Mouse (Mus musculus) cerebral cortex, adult 2 months (tissue): ENCODE measurements around the gene Gan.

Experiments used
- WGBS: fragments of 180-500 bp; shearing (Covaris S2); methylation state at CpG from one replicate; pipeline ENCODE4 v1.1.7; 2018; 5-methylcytosine and 5-hydroxymethylcytosine counted together

The Gan gene

DNA sequence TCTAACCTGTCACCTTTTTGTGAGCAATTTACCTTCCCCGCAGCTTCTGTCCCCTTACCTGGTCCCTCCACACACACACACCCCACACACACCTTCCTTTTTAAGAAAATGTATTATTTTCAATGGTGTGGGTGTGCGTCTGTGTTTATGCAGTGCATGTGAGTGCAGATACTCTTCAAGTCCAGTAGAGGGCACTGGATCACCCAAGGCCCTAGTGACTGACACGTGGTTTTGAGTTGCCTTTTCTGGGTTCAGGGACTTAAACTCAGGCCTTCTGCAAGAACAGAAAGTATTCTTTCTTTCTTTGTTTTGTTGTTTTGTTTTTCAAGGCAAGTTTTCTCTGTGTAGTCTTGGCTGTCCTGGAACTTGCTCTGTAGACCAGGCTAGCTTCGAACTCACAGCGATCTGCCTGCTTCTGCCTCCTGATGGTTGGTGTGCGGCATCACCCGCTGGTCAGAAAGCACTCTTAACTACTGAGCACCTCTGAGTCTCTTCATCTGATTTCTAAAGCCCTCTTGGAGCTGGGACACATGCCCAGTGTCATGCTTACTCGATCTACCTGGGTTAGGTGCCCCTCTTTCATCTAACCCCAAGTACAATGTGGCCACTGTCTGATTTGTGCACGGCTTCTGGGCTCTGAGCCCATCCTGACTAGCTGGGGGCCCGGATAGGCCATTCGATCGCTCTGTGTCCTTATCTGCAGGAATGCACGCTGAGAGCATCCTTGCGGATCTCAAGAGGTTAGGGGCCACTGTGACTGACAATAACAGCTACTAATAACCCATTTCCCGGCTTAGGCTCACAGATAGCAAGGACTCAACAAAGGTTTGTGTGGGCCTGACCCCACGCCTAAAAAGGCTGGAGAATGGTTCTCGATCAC lies 95.7 kb downstream of the Gan start:
- WGBS, result 92% methylated on average over 17 of the region's 17 CpGs

DNA sequence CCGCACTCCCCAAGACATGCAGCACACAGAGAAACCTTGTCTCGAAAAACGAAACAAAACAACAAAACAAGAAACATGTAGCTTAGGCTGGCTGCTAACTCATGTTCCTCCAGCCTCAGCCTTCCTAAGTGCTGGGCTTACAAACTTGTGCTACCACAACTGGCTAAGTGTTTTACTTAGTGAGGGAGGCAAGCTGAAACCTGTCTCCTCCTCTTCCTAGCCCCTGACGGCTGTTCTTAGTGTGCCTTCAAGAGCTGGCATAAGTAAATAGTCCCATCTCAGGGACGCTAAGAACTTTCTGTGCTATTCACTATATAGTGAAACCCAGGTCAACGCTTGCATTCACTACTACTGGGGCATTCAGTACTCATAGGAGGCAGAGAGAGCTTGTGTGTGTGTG lies 96.6 kb downstream of the Gan start:
- WGBS, result 79% methylated on average over 6 of the region's 6 CpGs

DNA sequence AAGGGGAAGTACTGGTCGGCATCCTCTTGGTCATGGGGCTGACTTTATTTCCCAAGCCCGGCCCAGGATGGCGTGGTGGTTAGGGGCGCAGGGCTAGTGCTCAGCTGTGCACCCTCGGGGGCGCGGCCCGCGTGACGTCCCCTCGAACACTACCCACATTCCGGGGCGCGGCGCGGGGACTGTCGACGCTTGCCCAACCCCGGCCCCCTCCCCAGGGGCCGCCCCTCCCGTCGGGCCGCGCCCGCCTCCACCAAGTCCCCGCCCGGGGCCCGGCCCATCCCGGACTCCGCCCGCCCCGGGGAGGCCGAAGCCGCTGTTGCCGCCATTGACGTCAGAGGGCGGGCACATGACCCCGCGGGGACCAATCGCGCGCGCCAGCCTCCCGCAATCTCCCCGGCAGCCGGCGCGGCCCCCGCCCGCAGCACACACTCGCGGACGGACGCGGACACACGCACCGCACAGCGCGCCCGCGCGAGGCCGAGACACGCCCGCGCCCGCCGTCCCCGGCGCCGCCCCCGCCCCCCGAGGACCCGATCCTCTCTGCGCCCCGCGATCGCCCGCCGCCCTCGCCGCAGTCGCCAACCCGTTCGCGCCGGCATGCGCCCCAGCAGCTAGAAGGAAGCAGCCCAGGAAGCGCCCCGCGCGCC lies 98.5 kb downstream of the Gan start:
- under 1% methylated on average over 82 of the region's 92 CpGs for WGBS

DNA sequence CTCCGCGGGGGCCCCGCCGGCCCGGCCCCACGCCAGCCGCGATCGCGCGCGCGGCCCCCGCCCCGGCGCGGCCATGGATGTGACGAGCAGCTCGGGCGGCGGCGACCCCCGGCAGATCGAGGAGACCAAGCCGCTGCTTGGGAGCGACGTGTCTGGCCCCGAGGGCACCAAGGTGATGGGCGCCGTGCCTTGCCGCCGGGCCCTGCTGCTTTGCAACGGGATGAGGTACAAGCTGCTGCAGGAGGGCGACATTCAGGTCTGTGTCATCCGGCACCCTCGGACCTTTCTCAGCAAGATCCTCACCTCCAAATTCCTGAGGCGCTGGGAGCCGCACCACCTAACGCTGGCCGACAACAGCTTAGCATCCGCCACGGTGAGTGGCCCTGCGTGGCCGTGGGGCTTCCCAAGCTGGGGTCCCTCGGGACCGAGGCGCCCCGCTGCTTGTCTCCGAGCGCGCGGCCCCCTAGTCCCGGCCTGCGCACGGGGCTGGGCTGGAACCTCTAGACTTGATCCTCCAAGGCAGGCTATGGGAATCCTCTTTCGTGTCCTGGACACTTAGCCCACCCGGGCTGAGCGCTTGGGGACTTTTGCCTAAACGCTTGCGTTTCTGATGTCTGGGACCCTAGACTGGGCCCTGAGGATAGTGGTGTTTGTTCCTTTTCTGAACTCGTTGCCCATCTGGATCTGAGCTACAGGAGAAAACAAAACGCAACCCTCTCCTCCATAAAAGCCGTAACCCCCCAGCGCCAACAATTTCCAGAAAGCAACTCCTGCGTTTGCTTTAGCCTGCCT lies 99.3 kb downstream of the Gan start, which contains the start of gene Cmip:
Cmip (plus strand) TSS at position 36 of the 792 bp plus-strand sequence.
- WGBS, result under 1% methylated on average over 57 of the region's 65 CpGs

DNA sequence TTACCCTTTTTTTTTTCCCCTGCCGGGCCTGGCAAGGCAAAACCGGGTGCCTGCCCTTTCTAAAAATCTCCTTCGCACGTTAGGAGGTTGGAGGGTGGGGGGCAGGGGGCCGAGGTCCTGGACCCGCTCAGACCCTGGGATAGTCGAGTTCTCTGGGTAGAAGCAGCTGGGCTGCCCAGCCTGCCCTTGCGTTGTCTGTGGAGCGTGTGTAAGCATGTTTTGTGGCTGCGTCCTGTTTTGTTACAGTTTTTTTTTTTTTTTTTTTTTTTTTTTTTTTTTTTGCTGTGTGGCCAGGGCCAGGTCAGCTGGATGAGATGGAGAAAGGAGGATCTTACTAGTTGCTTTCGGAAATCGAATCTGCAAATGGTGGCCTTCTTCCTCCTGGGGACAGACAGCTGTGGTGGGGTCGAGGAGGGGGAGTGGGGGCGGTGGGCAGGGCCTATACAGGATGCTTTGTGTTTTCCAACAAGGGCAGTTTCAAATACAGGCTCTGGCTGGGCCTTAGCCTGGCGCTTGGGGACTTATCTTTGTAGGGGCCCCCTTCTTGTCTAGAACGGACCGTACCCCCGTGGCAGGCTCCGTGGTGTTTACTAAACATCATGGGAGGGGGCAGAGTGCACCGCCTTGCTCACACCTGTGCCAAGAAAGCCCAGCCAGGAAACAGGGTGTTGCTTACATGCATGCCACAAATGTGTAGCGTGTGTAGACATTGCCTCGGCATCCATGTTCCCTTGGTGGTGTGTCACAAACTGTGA lies 100.1 kb downstream of the Gan start:
- WGBS, result 7% methylated on average over 22 of the region's 22 CpGs

DNA sequence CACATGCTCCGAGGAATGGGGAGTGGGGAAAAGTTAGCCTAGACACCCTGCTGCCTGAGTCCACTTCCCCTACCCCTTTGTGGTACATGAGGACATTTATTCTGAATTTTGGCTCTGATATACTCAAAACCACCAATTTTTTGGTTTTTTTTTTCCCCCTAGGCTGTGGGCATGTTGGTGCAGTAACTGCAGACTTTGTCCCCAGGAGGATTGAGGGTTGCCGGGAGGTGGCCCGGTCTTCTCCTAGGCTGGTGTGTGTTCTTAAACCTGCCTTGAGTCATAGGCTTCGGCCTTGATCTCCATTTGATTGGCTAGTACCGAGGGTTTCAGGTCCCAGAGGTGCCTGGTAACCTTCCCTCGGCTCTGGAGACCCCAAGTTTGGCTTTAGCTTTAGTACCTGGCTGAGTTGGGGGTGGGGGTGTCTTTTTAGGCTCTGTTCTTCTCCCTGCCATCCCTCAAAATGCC lies 100.7 kb downstream of the Gan start:
- 24% methylated on average over 6 of the region's 6 CpGs for WGBS

DNA sequence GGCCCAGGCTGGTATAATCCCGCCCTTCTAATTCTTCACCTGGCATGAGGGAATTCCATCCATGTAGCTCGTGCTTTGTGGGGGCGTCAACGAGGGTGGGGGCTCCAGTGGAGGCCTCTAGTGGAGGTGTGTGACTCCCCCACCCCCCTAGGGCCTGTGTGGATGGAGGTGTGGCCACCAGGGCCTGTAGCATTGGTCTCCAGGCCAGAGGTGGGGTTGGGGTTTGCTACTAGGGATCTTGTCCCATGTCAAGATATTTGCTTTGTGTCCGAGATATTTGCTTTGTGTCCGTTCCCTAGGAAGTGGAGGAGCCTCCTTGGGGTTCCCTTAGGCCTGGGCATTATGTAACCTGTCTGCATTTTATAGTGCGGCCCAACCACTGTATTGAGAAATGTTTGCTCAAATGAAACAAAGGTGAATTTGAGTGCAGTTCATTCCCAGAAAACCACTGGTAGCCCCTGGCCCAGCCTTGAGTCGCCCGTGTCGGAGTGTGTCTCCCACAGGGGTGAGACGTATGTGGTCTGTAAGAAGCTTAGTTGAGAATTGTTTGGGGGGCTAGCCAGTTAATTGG lies 101.6 kb downstream of the Gan start:
- 49% methylated on average over 11 of the region's 11 CpGs for WGBS

DNA sequence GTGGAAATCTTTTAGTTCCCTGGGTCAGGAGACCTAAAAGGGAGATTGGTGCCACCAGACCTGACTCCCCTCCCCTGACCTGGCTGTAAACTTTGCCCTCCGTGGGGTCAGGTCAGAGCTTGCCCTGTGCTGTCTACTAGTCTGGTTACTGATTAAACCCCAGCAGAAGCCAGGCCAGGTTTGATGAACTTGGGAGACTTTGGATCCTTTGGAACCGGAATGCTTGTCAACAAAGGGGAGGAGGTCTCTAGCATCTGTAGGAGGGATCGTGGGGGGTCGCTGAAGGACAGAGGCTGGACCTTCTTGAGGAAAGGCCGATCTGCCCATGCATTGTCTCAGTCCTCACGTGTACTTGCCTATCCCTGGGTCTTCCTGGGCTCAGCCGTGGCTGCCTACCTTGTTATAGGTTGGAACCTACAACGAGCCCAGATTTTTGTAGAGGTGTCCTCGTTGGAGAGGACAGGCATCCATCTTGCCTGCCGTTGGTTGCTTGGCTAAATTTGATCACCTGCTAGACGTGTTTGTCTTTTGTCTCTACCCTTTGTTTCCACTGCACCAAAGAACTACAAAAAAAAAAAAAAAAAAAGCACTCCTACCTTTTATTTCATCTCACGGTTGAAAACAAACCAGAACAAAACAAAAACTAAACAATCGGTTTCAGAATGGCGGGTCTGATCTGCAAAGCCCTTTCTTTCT lies 102.4 kb downstream of the Gan start:
- 17% methylated on average over 14 of the region's 14 CpGs for WGBS

DNA sequence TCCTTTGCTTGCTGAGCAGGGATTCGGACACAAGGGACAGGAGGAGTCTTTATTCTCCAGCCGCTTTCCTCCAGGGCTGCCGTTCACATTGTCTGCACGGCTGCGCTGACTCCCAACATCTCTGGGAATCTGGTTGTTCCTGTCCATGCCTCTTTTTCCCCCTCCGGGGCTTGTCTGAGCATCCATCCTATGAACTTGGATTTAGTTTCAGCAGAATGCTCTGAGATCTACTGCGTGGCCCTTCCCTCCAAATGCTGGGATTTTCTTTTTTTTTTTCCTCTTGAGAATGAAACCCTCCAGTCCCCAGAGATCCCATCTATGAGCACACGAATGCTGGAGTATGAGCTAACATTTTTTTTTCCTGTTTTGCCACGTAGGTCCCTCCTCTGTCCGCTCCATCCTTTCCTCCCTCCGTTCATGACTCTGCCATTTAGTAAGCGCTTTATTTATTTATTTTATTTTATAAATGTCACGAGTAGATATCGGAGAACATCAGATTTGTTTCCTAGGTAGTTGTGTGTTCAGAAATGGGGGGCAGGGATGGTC lies 103.1 kb downstream of the Gan start:
- 29% methylated on average over 14 of the region's 14 CpGs for WGBS

DNA sequence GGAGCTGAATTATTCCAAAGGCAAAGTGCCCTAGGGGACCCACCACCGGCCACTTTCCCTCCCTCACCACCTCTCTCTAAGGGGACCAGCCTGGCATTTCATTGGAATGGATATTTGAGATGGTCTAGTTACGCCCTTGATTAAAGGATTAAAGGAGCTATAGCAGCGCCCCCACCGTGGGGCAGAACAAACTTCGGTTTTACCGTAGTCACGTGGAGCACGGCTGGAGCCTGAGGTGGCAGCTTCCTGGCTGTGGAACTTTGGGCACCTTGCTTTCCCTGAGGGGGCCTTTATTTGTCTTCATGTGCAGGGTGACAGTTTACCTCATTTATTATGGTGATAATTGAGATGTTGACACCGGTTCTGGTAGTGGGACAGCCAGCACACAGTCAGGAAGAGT lies 103.8 kb downstream of the Gan start:
- WGBS, result 44% methylated on average over 9 of the region's 9 CpGs

DNA sequence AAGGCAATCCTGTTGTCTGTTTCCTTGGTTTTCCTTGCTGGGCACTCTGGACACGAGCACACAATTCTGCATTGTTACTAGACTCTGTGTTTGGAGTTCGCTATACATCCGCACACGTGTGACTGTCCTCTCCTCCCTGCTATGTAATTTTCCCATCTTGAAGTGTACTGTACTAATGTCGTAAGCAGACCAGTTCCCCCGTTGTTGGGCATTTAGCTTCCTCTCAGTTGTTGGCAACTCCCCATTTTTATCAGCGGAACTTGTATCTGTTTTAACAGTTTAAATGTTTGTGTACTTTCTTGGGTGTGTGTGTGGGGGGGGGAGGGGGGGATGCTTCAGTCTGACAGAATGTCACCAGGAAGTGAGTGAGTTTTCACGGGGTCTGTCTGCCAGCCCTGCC lies 104.8 kb downstream of the Gan start:
- WGBS, result 38% methylated on average over 8 of the region's 8 CpGs

DNA sequence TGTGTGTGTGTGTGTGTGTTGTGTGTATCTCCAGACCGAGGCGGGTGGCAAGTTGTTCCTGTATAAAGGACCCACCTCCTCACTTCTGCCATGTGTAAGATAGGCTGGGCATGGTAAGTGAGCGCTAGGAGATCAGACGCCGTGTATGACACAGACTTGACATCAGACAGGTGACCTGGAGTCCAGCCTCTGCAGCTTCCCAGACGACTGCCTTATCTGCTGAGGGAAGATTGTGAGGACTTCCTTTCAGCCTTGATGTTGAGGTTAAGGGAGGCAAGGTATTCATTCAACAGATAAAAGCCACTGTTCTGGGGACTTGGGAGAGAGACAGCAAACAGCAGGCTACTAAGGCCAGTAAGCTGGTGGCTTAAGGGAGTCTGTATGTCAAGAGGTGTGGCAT lies 105.5 kb downstream of the Gan start:
- WGBS, result 56% methylated on average over 6 of the region's 6 CpGs

DNA sequence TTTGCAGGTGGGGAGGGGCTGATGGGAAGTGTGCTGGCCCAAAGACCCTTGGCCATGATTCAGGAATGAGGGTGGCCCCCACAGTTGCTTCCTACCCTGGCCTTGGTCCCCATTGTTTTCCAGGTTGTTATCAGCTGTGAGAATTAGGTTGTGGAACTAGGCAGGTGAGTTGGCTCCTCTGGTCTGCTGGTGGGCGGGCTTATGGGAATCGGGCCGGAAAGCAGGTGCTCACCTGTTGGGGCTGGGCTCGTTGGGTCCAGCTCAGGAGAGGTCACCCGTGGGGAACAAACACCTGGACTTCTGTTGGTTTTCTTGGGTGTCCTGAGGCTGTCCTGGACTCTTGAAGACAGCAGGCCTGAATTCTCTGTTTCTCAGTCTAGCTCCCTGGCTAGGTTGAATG lies 107.1 kb downstream of the Gan start:
- WGBS, result 90% methylated on average over 5 of the region's 5 CpGs
